Mouse (Mus musculus): ENCODE results near the gene Tnfrsf9.

Tnfrsf9 gene

DNA sequence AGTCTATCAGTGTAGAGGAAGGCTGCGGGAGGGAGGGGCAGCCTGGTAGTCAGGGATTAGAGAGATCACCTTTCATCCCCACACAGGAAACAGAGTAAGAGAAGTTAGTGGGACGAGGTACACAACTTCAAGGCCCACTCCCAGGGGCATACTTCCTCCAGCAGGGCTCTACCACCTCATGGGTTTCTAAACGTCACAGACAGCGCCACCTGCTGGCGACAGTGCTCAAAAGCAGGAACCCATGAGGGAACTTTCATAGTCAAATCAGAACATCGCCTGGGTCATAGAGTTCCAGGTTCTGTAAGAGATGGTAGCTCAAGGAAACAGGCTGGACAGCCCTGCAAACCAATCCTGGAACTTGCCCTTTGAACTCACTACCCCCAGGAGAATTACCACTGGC lies 75.8 kb downstream of the Tnfrsf9 start:
- DNase-seq (ENCODE audit: low spot score): no peak
